Comparison of ENCODE assay signal across 8 mouse cellular contexts in genomic region chr13:113266495-113266951, GRCm38 (mm10). TPM values are rescaled to one million over a fixed set of nuclear protein-coding genes. Genes with fewer than 3 reads are reported as not detected.
DNase-seq lines count a peak whose midpoint lies in the region; ATAC-seq and TF ChIP-seq lines count a peak whose summit lies in the region.

No protein-coding gene starts in this region.

- no peak overlapping the region for H3K4me3 ChIP-seq in bone marrow macrophage, adult 2 months (ENCODE audit: insufficient read depth, low read length)
- H3K4me3 ChIP-seq in embryonic facial prominence, embryonic 15.5 days (replicated peaks), result no peak overlapping the region
- H3K4me3 ChIP-seq in heart, embryonic 12.5 days, result no peak overlapping the region
- H3K4me3 ChIP-seq in kidney, postnatal 0 days (replicated peaks; ENCODE audit: low read depth, low read length), result no peak overlapping the region
- no peak overlapping the region for H3K4me3 ChIP-seq in liver, embryonic 11.5 days (ENCODE audit: low read depth, low read length)
- no peak overlapping the region for H3K4me3 ChIP-seq in neural tube, embryonic 11.5 days (ENCODE audit: low read depth, low read length)
- H3K4me3 ChIP-seq in testis, adult 2 months (ENCODE audit: control insufficient read depth, low read depth, low read length), result no peak overlapping the region

- ATAC-seq in embryonic facial prominence, embryonic 15.5 days (ENCODE audit: insufficient number of reproducible peaks, low FRiP score, low TSS enrichment, low read depth), result no peak
- 0 out of 2 replicates have a peak, but pooled peaks have one; percentile 31 for ATAC-seq in heart, embryonic 12.5 days (ENCODE audit: insufficient number of reproducible peaks, low FRiP score)
- ATAC-seq in kidney, postnatal 0 days (replicated peaks; ENCODE audit: low FRiP score, low read depth), result no peak
- ATAC-seq in liver, embryonic 11.5 days (replicated peaks; ENCODE audit: low FRiP score), result no peak; the same call in 1 of the 2 replicates
- ATAC-seq in neural tube, embryonic 11.5 days (ENCODE audit: insufficient read depth, low FRiP score, low TSS enrichment), result no peak

- 0 out of 2 replicates have a peak overlapping the region, but pooled peaks have one; percentile 15 for H3K4me2 ChIP-seq in embryonic facial prominence, embryonic 15.5 days (replicated peaks)
- peak overlapping the region; percentile 48 for H3K4me2 ChIP-seq in heart, embryonic 12.5 days
- H3K4me2 ChIP-seq in kidney, postnatal 0 days (ENCODE audit: low read length), result peak overlapping the region; percentile 9; the same call in 1 of the 2 replicates
- H3K4me2 ChIP-seq in liver, embryonic 11.5 days, result peak overlapping the region; percentile 14; the same call in 1 of the 2 replicates
- no peak overlapping the region for H3K4me2 ChIP-seq in neural tube, embryonic 11.5 days (ENCODE audit: low read depth)

- 0 out of 2 replicates have a peak, but pooled peaks cover 3% of the 10 kb centered on the region for H3K27me3 ChIP-seq in embryonic facial prominence, embryonic 15.5 days
- no peaks in the 10 kb centered on the region for H3K27me3 ChIP-seq in heart, embryonic 12.5 days (replicated peaks)
- no peaks in the 10 kb centered on the region; the same call in 1 of the 2 replicates for H3K27me3 ChIP-seq in kidney, postnatal 0 days (ENCODE audit: insufficient read depth, low read length)
- no peaks in the 10 kb centered on the region for H3K27me3 ChIP-seq in liver, embryonic 11.5 days (replicated peaks; ENCODE audit: control insufficient read depth, insufficient read depth, low read length)
- H3K27me3 ChIP-seq in neural tube, embryonic 11.5 days (ENCODE audit: control insufficient read depth, insufficient read depth, low read length), result no peaks in the 10 kb centered on the region
- H3K27me3 ChIP-seq in testis, adult 2 months (ENCODE audit: control insufficient read depth, insufficient read depth, low read length), result no peaks in the 10 kb centered on the region

- H3K27ac ChIP-seq in bone marrow macrophage, adult 2 months (ENCODE audit: insufficient read depth, low read depth, low read length), result no peak overlapping the region
- H3K27ac ChIP-seq in embryonic facial prominence, embryonic 15.5 days (replicated peaks), result no peak overlapping the region
- H3K27ac ChIP-seq in heart, embryonic 12.5 days (ENCODE audit: poor library complexity, severe bottlenecking), result no peak overlapping the region
- H3K27ac ChIP-seq in kidney, postnatal 0 days, result no peak overlapping the region
- H3K27ac ChIP-seq in liver, embryonic 11.5 days (ENCODE audit: low read depth, low read length), result no peak overlapping the region
- no peak overlapping the region for H3K27ac ChIP-seq in neural tube, embryonic 11.5 days (ENCODE audit: low read depth, low read length)
- H3K27ac ChIP-seq in testis, adult 2 months (ENCODE audit: control insufficient read depth, insufficient read depth, low read depth, low read length), result no peak overlapping the region

- H3K9ac ChIP-seq in embryonic facial prominence, embryonic 15.5 days, result no peak overlapping the region
- H3K9ac ChIP-seq in heart, embryonic 12.5 days, result no peak overlapping the region
- no peak overlapping the region for H3K9ac ChIP-seq in kidney, postnatal 0 days (ENCODE audit: low read depth, low read length)
- no peak overlapping the region for H3K9ac ChIP-seq in liver, embryonic 11.5 days (ENCODE audit: low read depth, low read length)
- H3K9ac ChIP-seq in neural tube, embryonic 11.5 days (ENCODE audit: low read length), result no peak overlapping the region

- WGBS in embryonic facial prominence, embryonic 15.5 days, result 30% methylated on average over 9 of the region's 9 CpGs
- 29% methylated on average over 9 of the region's 9 CpGs for WGBS in heart, embryonic 12.5 days
- 23% methylated on average over 9 of the region's 9 CpGs for WGBS in kidney, postnatal 0 days
- WGBS in liver, embryonic 11.5 days, result 27% methylated on average over 9 of the region's 9 CpGs
- 37% methylated on average over 9 of the region's 9 CpGs for WGBS in neural tube, embryonic 11.5 days

- DNase-seq in CD8-positive naive resting alpha-beta T cell, adult 2 months (ENCODE audit: low read depth in 2 of 2, low spot score in 2 of 2), result peak; percentile 44 to 61
- DNase-seq in kidney, postnatal 0 days (ENCODE audit: low spot score), result peak; percentile 82
- DNase-seq in liver, embryonic 11.5 days (ENCODE audit: low spot score), result peak; percentile 64
- peak; percentile 75 for DNase-seq in neural tube, embryonic 11.5 days (ENCODE audit: low spot score)

- peaks cover 5% of the 10 kb centered on the region for H3K4me1 ChIP-seq in bone marrow macrophage, adult 2 months (ENCODE audit: control insufficient read depth, insufficient read depth, low read length)
- peaks cover 5% of the 10 kb centered on the region; the same call in 1 of the 2 replicates for H3K4me1 ChIP-seq in embryonic facial prominence, embryonic 15.5 days
- H3K4me1 ChIP-seq in heart, embryonic 12.5 days (replicated peaks), result peaks cover 13% of the 10 kb centered on the region; the same call in 1 of the 2 replicates
- H3K4me1 ChIP-seq in kidney, postnatal 0 days (replicated peaks; ENCODE audit: insufficient read depth, low read length), result no peaks in the 10 kb centered on the region
- H3K4me1 ChIP-seq in liver, embryonic 11.5 days (replicated peaks; ENCODE audit: control insufficient read depth, insufficient read depth, low read length), result no peaks in the 10 kb centered on the region
- H3K4me1 ChIP-seq in neural tube, embryonic 11.5 days (ENCODE audit: control insufficient read depth, insufficient read depth, low read length), result no peaks in the 10 kb centered on the region
- peaks cover 4% of the 10 kb centered on the region for H3K4me1 ChIP-seq in testis, adult 2 months (ENCODE audit: control insufficient read depth, insufficient read depth, low read length)

- no peaks in the 10 kb centered on the region for H3K9me3 ChIP-seq in embryonic facial prominence, embryonic 15.5 days (replicated peaks)
- H3K9me3 ChIP-seq in heart, embryonic 12.5 days (replicated peaks), result no peaks in the 10 kb centered on the region
- no peaks in the 10 kb centered on the region for H3K9me3 ChIP-seq in kidney, postnatal 0 days (replicated peaks; ENCODE audit: low read length)
- no peaks in the 10 kb centered on the region for H3K9me3 ChIP-seq in liver, embryonic 11.5 days (ENCODE audit: control insufficient read depth, low read length)
- H3K9me3 ChIP-seq in neural tube, embryonic 11.5 days (ENCODE audit: control insufficient read depth, low read length), result no peaks in the 10 kb centered on the region

- peak; percentile 57 for TF ChIP-seq CTCF in bone marrow macrophage, adult 2 months (IDR thresholded peaks at IDR 0.05; ENCODE audit: low read depth, low read length)
- TF ChIP-seq CTCF in kidney, postnatal 0 days (IDR thresholded peaks at IDR 0.05; ENCODE audit: low read depth), result peak; percentile 93
- TF ChIP-seq CTCF in testis, adult 2 months (IDR thresholded peaks at IDR 0.05; ENCODE audit: control insufficient read depth, insufficient read depth, insufficient replicate concordance, low read depth, low read length), result peak; percentile 41; the same call in 1 of the 2 replicates

- no peak for TF ChIP-seq POLR2A in bone marrow macrophage, adult 2 months (IDR thresholded peaks at IDR 0.05; ENCODE audit: borderline replicate concordance, low read depth, low read length)
- TF ChIP-seq POLR2A in testis, adult 2 months (IDR thresholded peaks at IDR 0.05; ENCODE audit: control insufficient read depth, low read depth, low read length), result no peak

- H3K36me3 ChIP-seq in embryonic facial prominence, embryonic 15.5 days, result no peaks in the 10 kb centered on the region
- no peaks in the 10 kb centered on the region for H3K36me3 ChIP-seq in heart, embryonic 12.5 days
- no peaks in the 10 kb centered on the region for H3K36me3 ChIP-seq in kidney, postnatal 0 days (ENCODE audit: insufficient read depth, low read length)
- H3K36me3 ChIP-seq in liver, embryonic 11.5 days (ENCODE audit: control insufficient read depth, insufficient read depth, low read length), result no peaks in the 10 kb centered on the region
- no peaks in the 10 kb centered on the region for H3K36me3 ChIP-seq in neural tube, embryonic 11.5 days (ENCODE audit: control insufficient read depth, insufficient read depth, low read length)
- H3K36me3 ChIP-seq in testis, adult 2 months (ENCODE audit: control insufficient read depth, insufficient read depth, low read length), result no peaks in the 10 kb centered on the region

RNA-seq across cellular contexts. Expression of gene BC067074, which starts 26.4 kb away (rescaled TPM):
- polyA plus RNA-seq in bone marrow macrophage, adult 2 months (2012; ENCODE audit: insufficient read depth, insufficient read length, missing spikeins), result not detected in 2 replicates
- 6.4 and 7.6 TPM in 2 replicates for polyA plus RNA-seq in embryonic facial prominence, embryonic 15.5 days (2015; fragmentation: Nextera tagmentation; extraction: Ambion mirVana)
- polyA plus RNA-seq in heart, embryonic 12.5 days (2016; fragmentation: Nextera tagmentation; extraction: Ambion mirVana), result 4.0 and 4.2 TPM in 2 replicates
- 4.6 and 4.8 TPM in 2 replicates for polyA plus RNA-seq in kidney, postnatal 0 days (2015; fragmentation: Nextera tagmentation; extraction: Ambion mirVana)
- polyA plus RNA-seq in liver, embryonic 11.5 days (2014; fragmentation: Nextera tagmentation; extraction: Ambion mirVana), result 1.0 and 1.2 TPM in 2 replicates
- polyA plus RNA-seq in neural tube, embryonic 11.5 days (2014; fragmentation: Nextera tagmentation; extraction: Ambion mirVana), result 2.1 and 2.9 TPM in 2 replicates
- 0.27 and 0.37 TPM in 2 replicates for polyA plus RNA-seq in testis, adult 2 months (2012; rRNA removed)

RNA-seq across cellular contexts. Expression of gene Gzmk, which starts 40.8 kb away (rescaled TPM):
- not detected in 2 replicates for polyA plus RNA-seq in bone marrow macrophage, adult 2 months (2012; ENCODE audit: insufficient read depth, insufficient read length, missing spikeins)
- polyA plus RNA-seq in embryonic facial prominence, embryonic 15.5 days (2015; fragmentation: Nextera tagmentation; extraction: Ambion mirVana), result not detected in 2 replicates
- not detected in 2 replicates for polyA plus RNA-seq in heart, embryonic 12.5 days (2016; fragmentation: Nextera tagmentation; extraction: Ambion mirVana)
- not detected in 2 replicates for polyA plus RNA-seq in kidney, postnatal 0 days (2015; fragmentation: Nextera tagmentation; extraction: Ambion mirVana)
- polyA plus RNA-seq in liver, embryonic 11.5 days (2014; fragmentation: Nextera tagmentation; extraction: Ambion mirVana), result not detected in 2 replicates
- polyA plus RNA-seq in neural tube, embryonic 11.5 days (2014; fragmentation: Nextera tagmentation; extraction: Ambion mirVana), result not detected in 2 replicates
- 0.20 and 0.53 TPM in 2 replicates for polyA plus RNA-seq in testis, adult 2 months (2012; rRNA removed)

RNA-seq across cellular contexts. Expression of gene Esm1, which starts 57.1 kb away (rescaled TPM):
- not detected in 2 replicates for polyA plus RNA-seq in bone marrow macrophage, adult 2 months (2012; ENCODE audit: insufficient read depth, insufficient read length, missing spikeins)
- 2.7 and 3.1 TPM in 2 replicates for polyA plus RNA-seq in embryonic facial prominence, embryonic 15.5 days (2015; fragmentation: Nextera tagmentation; extraction: Ambion mirVana)
- polyA plus RNA-seq in heart, embryonic 12.5 days (2016; fragmentation: Nextera tagmentation; extraction: Ambion mirVana), result 1.0 and 1.5 TPM in 2 replicates
- 4.3 and 5.0 TPM in 2 replicates for polyA plus RNA-seq in kidney, postnatal 0 days (2015; fragmentation: Nextera tagmentation; extraction: Ambion mirVana)
- 3.3 and 3.7 TPM in 2 replicates for polyA plus RNA-seq in liver, embryonic 11.5 days (2014; fragmentation: Nextera tagmentation; extraction: Ambion mirVana)
- 0.81 and 1.0 TPM in 2 replicates for polyA plus RNA-seq in neural tube, embryonic 11.5 days (2014; fragmentation: Nextera tagmentation; extraction: Ambion mirVana)
- polyA plus RNA-seq in testis, adult 2 months (2012; rRNA removed), result 0.05 and 0.07 TPM in 2 replicates

Comparison
In these comparisons a context has a peak if more than half of its experiments do, and no peak if none do; other contexts are left out.
1. CTCF ChIP-seq: peak in every context shown above with its lines; median percentile 93 in kidney, postnatal 0 days; 57 in bone marrow macrophage, adult 2 months; 41 in testis, adult 2 months.